Mouse (Mus musculus) layer of hippocampus, postnatal 14 days (tissue): ENCODE data around the gene Naga. TPM values are rescaled to one million over a fixed set of nuclear protein-coding genes. Genes with fewer than 3 reads are reported as not detected.

Experiments
- DNase-seq, 2 experiments: peaks; one replicate each; pipeline ENCODE4 v3.0.0; 2021 to 2022; ENCODE audit warnings: low spot score in 2 of 2, mixed read lengths in 1 of 2
- total RNA-seq, 2 experiments: library from RNA; stranded (reverse); gene quantifications; 2 replicates each; pipeline ENCODE4 v1.2.3; 2021

The Naga gene
- total RNA-seq, 2 experiments from 2014 or later: 38.2 to 39.3 TPM

GRCm38 (mm10) chr15:82358431-82359260 is 19.9 kb upstream of the Naga start:
- no peak for DNase-seq

- DNase-seq: peak; percentile 94 to 98
These were observed 15.6 kb upstream of the Naga start, which contains the start of gene Ndufa6 for GRCm38 (mm10) chr15:82354126-82354945. Ndufa6 (minus strand) TSS chr15:82354322.

GRCm38 (mm10) chr15:82353745-82354113 is 15.0 kb upstream of the Naga start:
- DNase-seq: no peak

- DNase-seq: no peak
These were observed 14.5 kb upstream of the Naga start for GRCm38 (mm10) chr15:82353078-82353744.

GRCm38 (mm10) chr15:82351480-82351879 is 12.8 kb upstream of the Naga start:
- no peak for DNase-seq

- no peak for DNase-seq
These were observed 11.6 kb upstream of the Naga start for GRCm38 (mm10) chr15:82350349-82350748.

GRCm38 (mm10) chr15:82348999-82349341 is 10.2 kb upstream of the Naga start:
- DNase-seq: no peak

- DNase-seq: no peak
These were observed 9.7 kb upstream of the Naga start for GRCm38 (mm10) chr15:82348258-82348998.

GRCm38 (mm10) chr15:82347852-82348251 is 9.1 kb upstream of the Naga start:
- no peak for DNase-seq

- DNase-seq: no peak
These were observed 8.6 kb upstream of the Naga start for GRCm38 (mm10) chr15:82347303-82347676.

- peak in 1 of 2 experiments; percentile 21 for DNase-seq
These were observed 8.0 kb upstream of the Naga start for GRCm38 (mm10) chr15:82346580-82347302.

- DNase-seq: peak; percentile 98
These were observed 7.2 kb upstream of the Naga start for GRCm38 (mm10) chr15:82345820-82346470.

- no peak for DNase-seq
These were observed 6.2 kb upstream of the Naga start for GRCm38 (mm10) chr15:82344971-82345370.

- no peak for DNase-seq
These were observed 4.9 kb upstream of the Naga start for GRCm38 (mm10) chr15:82343368-82344287.

- DNase-seq: no peak
These were observed 3.8 kb upstream of the Naga start for GRCm38 (mm10) chr15:82342543-82342935.

- DNase-seq: no peak
These were observed 3.2 kb upstream of the Naga start for GRCm38 (mm10) chr15:82341675-82342542.

GRCm38 (mm10) chr15:82341036-82341501 is 2.3 kb upstream of the Naga start:
- no peak for DNase-seq
